ENCODE assay signal across 11 mouse cellular contexts in genomic region chr16:33928788-33929462, GRCm38 (mm10). TPM values are rescaled to one million over a fixed set of nuclear protein-coding genes. Genes with fewer than 3 reads are reported as not detected.
DNase-seq lines count a peak whose midpoint lies in the region; ATAC-seq and TF ChIP-seq lines count a peak whose summit lies in the region.
"Had no signal": no experiment of that assay in that cellular context is flagged by ENCODE, and none has a peak within 500 bp of the region (broad histone marks: within the 10 kb centered on the region; RNA-seq: fewer than 3 reads in every experiment).

No protein-coding gene starts in this region.

- intact Hi-C loops in gastrocnemius, adult 2 months (cut with DNase I): no loop called here
- intact Hi-C loops in left cerebral cortex, postnatal 4 days (cut with DNase I): no loop called here

- no peak for TF ChIP-seq CTCF in gastrocnemius, adult 2 months (IDR thresholded peaks at IDR 0.05)
- no peak for TF ChIP-seq CTCF in heart, postnatal 0 days (IDR thresholded peaks at IDR 0.05; ENCODE audit: low read depth)

- H3K36me3 ChIP-seq in heart, postnatal 0 days (replicated peaks; ENCODE audit: control insufficient read depth, insufficient read depth, low read length): peaks cover 7% of the 10 kb centered on the region
- H3K36me3 ChIP-seq: liver, embryonic 15.5 days; neural tube, embryonic 12.5 days had no signal

- 15% methylated on average over 9 of the region's 9 CpGs for WGBS in heart, postnatal 0 days

- 0 out of 2 replicates have a peak, but pooled peaks have one; percentile 52 for TF ChIP-seq EP300 in heart, postnatal 0 days (IDR thresholded peaks at IDR 0.05; ENCODE audit: low read depth)

- H3K4me3 ChIP-seq in gastrocnemius, adult 2 months: no peak overlapping the region
- no peak overlapping the region for H3K4me3 ChIP-seq in heart, postnatal 0 days (ENCODE audit: low read depth, low read length)
- H3K4me3 ChIP-seq: liver, embryonic 15.5 days; neural tube, embryonic 12.5 days had no signal

- peak; percentile 80 for ATAC-seq in heart, postnatal 0 days (ENCODE audit: insufficient read depth, low read depth)

- H3K9me3 ChIP-seq in heart, postnatal 0 days (replicated peaks; ENCODE audit: control insufficient read depth, low read length): no peaks in the 10 kb centered on the region
- H3K9me3 ChIP-seq: liver, embryonic 15.5 days; neural tube, embryonic 12.5 days had no signal

- peak overlapping the region; percentile 20; the same call in 1 of the 2 replicates for H3K27ac ChIP-seq in gastrocnemius, adult 2 months
- peak overlapping the region; percentile 77 for H3K27ac ChIP-seq in heart, postnatal 0 days (ENCODE audit: low read depth)
- H3K27ac ChIP-seq: liver, embryonic 15.5 days; neural tube, embryonic 12.5 days had no signal

- H3K4me1 ChIP-seq in heart, postnatal 0 days (ENCODE audit: control insufficient read depth, insufficient read depth): peaks cover 50% of the 10 kb centered on the region

- DNase-seq in gastrocnemius, adult 2 months: no peak
- DNase-seq in gastrocnemius, postnatal 10 days: no peak
- DNase-seq in left cerebral cortex, postnatal 4 days: peak; percentile 70
- no peak for DNase-seq in left cerebral cortex, adult 9 months (ENCODE audit: low spot score in 2 of 2)
- peak; percentile 37 for DNase-seq in Muller cell, postnatal 12 days (ENCODE audit: inconsistent ontology term)
- peak; percentile 76 for DNase-seq in heart, postnatal 0 days (ENCODE audit: low spot score)
- DNase-seq in embryo, embryonic 9.5 days (ENCODE audit: extremely low spot score): no peak
- DNase-seq in cerebellum, adult 18-20 months: no peak
- DNase-seq: cerebellum, postnatal 25 days had no signal

- no peak overlapping the region for H3K9ac ChIP-seq in heart, postnatal 0 days (replicated peaks; ENCODE audit: low read depth, low read length)
- H3K9ac ChIP-seq: liver, embryonic 15.5 days; neural tube, embryonic 12.5 days had no signal

- H3K4me2 ChIP-seq in heart, postnatal 0 days (ENCODE audit: low read depth, low read length): no peak overlapping the region
- H3K4me2 ChIP-seq: liver, embryonic 15.5 days; neural tube, embryonic 12.5 days had no signal

- H3K27me3 ChIP-seq in heart, postnatal 0 days (ENCODE audit: control insufficient read depth, insufficient read depth, low read length): no peaks in the 10 kb centered on the region
- H3K27me3 ChIP-seq: liver, embryonic 15.5 days; neural tube, embryonic 12.5 days had no signal

RNA-seq across cellular contexts. Expression of gene Umps, which starts 37.9 kb away (rescaled TPM):
- total RNA-seq in gastrocnemius, adult 2 months (2021): 1 to 10 TPM; 5.3 to 7.3 TPM
- 1 to 10 TPM; 7.4 to 9.1 TPM for total RNA-seq in gastrocnemius, postnatal 10 days (2021)
- total RNA-seq in left cerebral cortex, postnatal 4 days (2021): 10 to 100 TPM; 20.4 to 23.2 TPM
- total RNA-seq in heart, postnatal 0 days (2014; rRNA removed; ENCODE audit: low replicate concordance): 14.3 and 15.0 TPM in 2 replicates
- 12.5 and 12.6 TPM in 2 replicates for polyA plus RNA-seq in heart, postnatal 0 days (2015; fragmentation: Nextera tagmentation; extraction: Ambion mirVana)

Comparison
In these comparisons a context has a peak if more than half of its experiments do, and no peak if none do; other contexts are left out.
1. DNase-seq: peak in left cerebral cortex, postnatal 4 days (single experiment), Muller cell, postnatal 12 days (single experiment) and heart, postnatal 0 days (single experiment); none in gastrocnemius, adult 2 months (single experiment), gastrocnemius, postnatal 10 days (single experiment), left cerebral cortex, adult 9 months (0 of 2), embryo, embryonic 9.5 days (single experiment) and cerebellum, adult 18-20 months (0 of 2).